Mouse (Mus musculus) forebrain, embryonic 10.5 days (tissue): ENCODE data around the gene Arhgef33. TPM values are rescaled to one million over a fixed set of nuclear protein-coding genes. Genes with fewer than 3 reads are reported as not detected.
A peak's percentile ranks its signal among the peaks of the same experiment; 100 is the strongest.
"Not testable (repeated sequence)": the region's sequence is repeated elsewhere in the genome, so short reads cannot be mapped to it uniquely, and the experiment has no call there.

ENCODE experiments used
- DNase-seq: peaks from one replicate; pipeline ENCODE4 v3.0.0-alpha.2; 2017; ENCODE audit warnings: low spot score; ENCODE audit errors: extremely low spot score
- H3K27ac ChIP-seq: fragments of 300-500 bp; sonication (generic); 2 replicates; pipeline ENCODE4 v1.5.1; 2016; ENCODE audit warnings: mild to moderate bottlenecking
- H3K27me3 ChIP-seq: fragments of 300-500 bp; sonication (generic); 2 replicates; pipeline ENCODE4 v1.6.1; 2016; ENCODE audit warnings: mild to moderate bottlenecking; ENCODE audit not compliant: poor library complexity, severe bottlenecking
- H3K36me3 ChIP-seq: fragments of 300-500 bp; sonication (generic); replicated peaks from 2 replicates; pipeline ENCODE4 v1.6.1; 2016; ENCODE audit warnings: mild to moderate bottlenecking, moderate library complexity
- H3K4me1 ChIP-seq: fragments of 300-500 bp; sonication (generic); 2 replicates; pipeline ENCODE4 v1.6.1; 2016
- H3K4me3 ChIP-seq: fragments of 300-500 bp; sonication (generic); 2 replicates; pipeline ENCODE4 v1.5.1; 2016; ENCODE audit warnings: mild to moderate bottlenecking, moderate library complexity
- H3K9me3 ChIP-seq: fragments of 300-500 bp; sonication (generic); 2 replicates; pipeline ENCODE4 v1.6.1; 2016; ENCODE audit warnings: mild to moderate bottlenecking, moderate library complexity
- WGBS: fragments of 180-500 bp; shearing (Covaris S2); methylation state at CpG from one replicate; pipeline ENCODE4 v1.1.7; 2016; 5-methylcytosine and 5-hydroxymethylcytosine counted together
- polyA plus RNA-seq: library from polyadenylated mRNA; unstranded; fragments of >200 nt; fragmentation: Nextera tagmentation; extraction: Ambion mirVana; gene quantifications from 2 replicates; pipeline ENCODE4 v1.2.1, GENCODE M21; 2016

The Arhgef33 gene
- polyA plus RNA-seq, 1 experiment from 2014 or later: 0.97 TPM

GRCm38 (mm10) chr17:80360245-80360644, 53.0 kb downstream of the Arhgef33 start:
- Histone ChIP-seq H3K27me3 (peaks cover 8% of the 10 kb centered on the region), H3K4me1 (no peaks in the 10 kb centered on the region; the same call in 1 of the 2 replicates), H3K27ac (no peak overlapping the region), H3K9me3 (no peaks in the 10 kb centered on the region), H3K4me3 (no peak overlapping the region), H3K36me3 (no peaks in the 10 kb centered on the region)
- no peak for DNase-seq
- 93% methylated on average over 8 of the region's 8 CpGs for WGBS

GRCm38 (mm10) chr17:80367276-80367675, 60.1 kb downstream of the Arhgef33 start:
- DNase-seq: no peak
- Histone ChIP-seq H3K27ac (no peak overlapping the region), H3K4me3 (no peak overlapping the region), H3K9me3 (no peaks in the 10 kb centered on the region), H3K36me3 (no peaks in the 10 kb centered on the region), H3K27me3 (peaks cover 23% of the 10 kb centered on the region), H3K4me1 (no peaks in the 10 kb centered on the region)
- WGBS: 88% methylated on average over 5 of the region's 5 CpGs

- Histone ChIP-seq H3K4me3 (no peak overlapping the region), H3K36me3 (no peaks in the 10 kb centered on the region), H3K4me1 (peaks cover 9% of the 10 kb centered on the region), H3K27me3 (peaks cover 32% of the 10 kb centered on the region), H3K27ac (no peak overlapping the region), H3K9me3 (no peaks in the 10 kb centered on the region)
- 89% methylated on average over 9 of the region's 9 CpGs for WGBS
- no peak for DNase-seq
Observed at GRCm38 (mm10) chr17:80368606-80369005, 61.4 kb downstream of the Arhgef33 start.

- Histone ChIP-seq H3K9me3 (no peaks in the 10 kb centered on the region), H3K4me3 (peak within 1 kb of the TSS; percentile 59), H3K27me3 (peaks cover 56% of the 10 kb centered on the region), H3K36me3 (no peaks in the 10 kb centered on the region), H3K27ac (peak within 1 kb of the TSS; percentile 88), H3K4me1 (peaks cover 13% of the 10 kb centered on the region)
- DNase-seq: peak; percentile 83
- 5% methylated on average over 102 of the region's 102 CpGs for WGBS
Observed at GRCm38 (mm10) chr17:80372989-80373725, 66.0 kb downstream of the Arhgef33 start, which contains the start of gene Gm10190. Gm10190 (minus strand) TSS chr17:80373541.

GRCm38 (mm10) chr17:80373726-80374096, 66.5 kb downstream of the Arhgef33 start:
- Histone ChIP-seq H3K36me3 (no peaks in the 10 kb centered on the region), H3K9me3 (no peaks in the 10 kb centered on the region), H3K27me3 (peaks cover 56% of the 10 kb centered on the region), H3K27ac (peak overlapping the region; percentile 88), H3K4me3 (peak overlapping the region; percentile 59), H3K4me1 (peaks cover 13% of the 10 kb centered on the region)
- 27% methylated on average over 29 of the region's 29 CpGs for WGBS
- DNase-seq: no peak

- H3K27me3 ChIP-seq: peaks cover 30% of the 10 kb centered on the region
- DNase-seq, H3K27ac ChIP-seq, H3K36me3 ChIP-seq, H3K9me3 ChIP-seq, H3K4me1 ChIP-seq, H3K4me3 ChIP-seq: not testable (repeated sequence)
Observed at GRCm38 (mm10) chr17:80378386-80378785, 71.2 kb downstream of the Arhgef33 start.

DNA sequence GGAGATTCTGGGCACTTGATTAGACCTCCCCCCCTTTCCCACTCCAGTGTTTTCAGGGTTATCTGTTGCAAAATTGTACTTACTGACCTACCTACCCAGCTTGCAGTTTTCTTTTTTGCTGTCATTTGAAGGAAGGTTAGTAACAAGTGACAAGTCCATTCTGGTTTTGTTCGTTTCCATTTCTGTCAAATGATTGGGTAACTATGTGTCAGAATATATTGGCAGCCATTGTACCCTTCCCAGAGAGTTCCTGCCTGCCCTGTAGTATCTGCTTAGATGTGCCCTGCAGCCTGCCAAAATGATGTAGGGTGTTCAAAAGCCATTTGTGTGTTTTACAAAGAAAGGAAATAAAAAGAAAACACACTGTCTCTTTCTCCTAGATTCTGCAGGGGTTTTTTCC, 78.5 kb downstream of the Arhgef33 start:
- peaks cover 4% of the 10 kb centered on the region; the same call in 1 of the 2 replicates for H3K27me3 ChIP-seq
- no peaks in the 10 kb centered on the region for H3K4me1 ChIP-seq
- no peak overlapping the region for H3K27ac ChIP-seq
- no peaks in the 10 kb centered on the region for H3K9me3 ChIP-seq
- no peaks in the 10 kb centered on the region for H3K36me3 ChIP-seq
- DNase-seq: no peak
- H3K4me3 ChIP-seq: no peak overlapping the region
- WGBS: 88% methylated on average over 1 of the region's 1 CpGs

DNA sequence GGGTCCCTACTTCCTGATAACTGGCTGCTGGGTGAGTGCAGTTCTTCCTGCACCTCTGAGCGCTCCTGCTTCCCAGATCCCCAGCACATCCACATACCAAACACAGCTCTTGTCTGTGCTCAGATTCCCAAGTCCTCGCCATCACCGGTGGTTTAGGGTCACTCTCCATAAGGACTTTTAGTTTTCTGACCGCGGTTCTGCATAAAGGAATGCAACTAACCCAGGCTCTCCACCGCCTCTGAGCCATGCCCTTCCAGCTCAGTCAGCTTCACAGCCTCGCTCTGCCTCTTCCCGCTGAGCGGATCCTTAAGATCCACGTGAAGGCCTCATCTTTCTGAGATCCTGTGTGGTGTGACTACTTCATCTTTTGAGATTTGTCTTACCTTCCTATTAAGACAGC, 82.8 kb downstream of the Arhgef33 start:
- WGBS: 68% methylated on average over 10 of the region's 10 CpGs
- H3K4me3 ChIP-seq: no peak overlapping the region
- H3K4me1 ChIP-seq: peaks cover 8% of the 10 kb centered on the region
- H3K9me3 ChIP-seq: no peaks in the 10 kb centered on the region
- H3K27me3 ChIP-seq: no peaks in the 10 kb centered on the region
- no peak for DNase-seq
- no peak overlapping the region for H3K27ac ChIP-seq
- no peaks in the 10 kb centered on the region for H3K36me3 ChIP-seq

GRCm38 (mm10) chr17:80391423-80392403, 84.5 kb downstream of the Arhgef33 start:
- peak overlapping the region; percentile 53 for H3K4me3 ChIP-seq
- DNase-seq: peak; percentile 59
- peaks cover 8% of the 10 kb centered on the region for H3K4me1 ChIP-seq
- no peaks in the 10 kb centered on the region for H3K27me3 ChIP-seq
- 15% methylated on average over 17 of the region's 17 CpGs for WGBS
- H3K9me3 ChIP-seq: no peaks in the 10 kb centered on the region
- H3K27ac ChIP-seq: no peak overlapping the region
- H3K36me3 ChIP-seq: peaks cover 4% of the 10 kb centered on the region; the same call in 1 of the 2 replicates

- no peak overlapping the region for H3K27ac ChIP-seq
- H3K36me3 ChIP-seq: peaks cover 57% of the 10 kb centered on the region
- no peak for DNase-seq
- no peak overlapping the region for H3K4me3 ChIP-seq
- H3K27me3 ChIP-seq: no peaks in the 10 kb centered on the region
- H3K4me1 ChIP-seq: no peaks in the 10 kb centered on the region
- WGBS: 94% methylated on average over 7 of the region's 7 CpGs
- H3K9me3 ChIP-seq: no peaks in the 10 kb centered on the region
Observed at GRCm38 (mm10) chr17:80398243-80398642, 91.0 kb downstream of the Arhgef33 start.

GRCm38 (mm10) chr17:80411182-80411581, 104.0 kb downstream of the Arhgef33 start:
- H3K9me3 ChIP-seq: no peaks in the 10 kb centered on the region
- peaks cover 96% of the 10 kb centered on the region for H3K36me3 ChIP-seq
- 75% methylated on average over 1 of the region's 1 CpGs for WGBS
- no peak for DNase-seq
- H3K27me3 ChIP-seq: no peaks in the 10 kb centered on the region
- H3K4me1 ChIP-seq: no peaks in the 10 kb centered on the region
- H3K27ac ChIP-seq: no peak overlapping the region
- H3K4me3 ChIP-seq: no peak overlapping the region

GRCm38 (mm10) chr17:80418572-80419210, 111.5 kb downstream of the Arhgef33 start:
- peaks cover 91% of the 10 kb centered on the region for H3K36me3 ChIP-seq
- 91% methylated on average over 10 of the region's 10 CpGs for WGBS
- H3K9me3 ChIP-seq: peaks cover 6% of the 10 kb centered on the region; the same call in 1 of the 2 replicates
- H3K4me1 ChIP-seq: no peaks in the 10 kb centered on the region
- no peak overlapping the region for H3K4me3 ChIP-seq
- no peak overlapping the region for H3K27ac ChIP-seq
- H3K27me3 ChIP-seq: no peaks in the 10 kb centered on the region
- no peak for DNase-seq
